Mouse (Mus musculus): ENCODE measurements at regions not wholly inside any gene's neighbourhood (a gene's known extent, or its start where the extent isn't known, plus 50 kb on each side); places are given as distances from the start of the nearest gene placed in this dataset.

DNA sequence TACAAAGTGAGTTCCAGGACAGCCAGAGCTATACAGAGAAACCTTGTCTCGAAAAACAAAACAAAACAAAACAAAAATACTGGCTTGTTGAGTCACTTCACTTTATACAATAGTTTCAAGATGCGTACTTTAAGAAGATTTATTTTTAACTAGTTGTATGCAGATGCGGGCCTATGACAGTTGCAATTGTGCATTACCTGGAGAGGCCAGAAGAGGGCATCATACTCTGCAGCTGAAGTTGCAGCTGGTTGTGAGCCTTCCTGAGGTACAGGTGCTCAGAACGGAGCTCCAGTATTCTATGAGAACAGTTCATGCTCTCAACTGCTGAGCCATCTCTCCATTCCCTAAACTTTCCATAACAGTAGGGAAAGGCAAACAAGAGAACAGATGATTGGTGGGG, 314.2 kb upstream of the 4931429L15Rik start:
- no peak for DNase-seq (ENCODE audit: low read depth)

DNA sequence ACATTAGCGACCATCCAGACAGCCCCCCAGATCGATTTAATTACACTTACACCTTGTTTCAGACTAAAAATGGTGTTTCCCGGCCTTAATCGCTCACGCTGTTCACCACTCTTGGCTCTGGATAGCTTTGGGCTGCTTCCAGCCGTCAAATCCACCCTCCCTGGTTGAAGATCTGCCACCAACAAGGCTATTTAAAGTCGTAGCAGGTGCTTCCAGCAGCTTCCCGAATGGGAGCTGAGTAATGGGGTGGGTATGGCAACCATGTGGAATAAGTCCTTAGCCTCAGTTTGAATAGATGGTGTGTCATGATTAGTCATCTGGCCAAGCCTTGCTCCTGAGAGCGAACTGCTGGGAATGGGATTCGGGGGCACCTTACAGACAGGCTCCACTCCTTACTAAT, 312.8 kb upstream of the 4931429L15Rik start:
- DNase-seq (ENCODE audit: low read depth), result no peak

DNA sequence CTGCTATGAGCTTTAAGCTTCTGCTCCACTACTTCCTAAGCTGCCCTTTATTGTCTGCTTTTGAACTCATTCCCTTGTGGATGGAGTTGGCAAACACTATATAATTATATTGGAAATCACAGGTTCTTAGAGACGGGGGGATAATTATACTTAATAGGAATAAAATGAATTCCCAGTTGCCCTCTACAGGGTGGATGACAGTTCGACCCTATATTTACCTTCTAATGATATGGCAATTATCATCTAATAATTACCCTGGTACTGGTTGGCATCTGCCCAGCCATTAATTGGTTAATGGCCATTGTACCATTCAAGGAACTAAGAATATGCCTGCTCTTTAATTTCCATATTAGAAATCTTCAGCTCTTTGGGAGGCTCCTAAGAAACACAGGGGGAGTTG, 302.5 kb upstream of the 4931429L15Rik start:
- no peak for DNase-seq (ENCODE audit: low read depth)

DNA sequence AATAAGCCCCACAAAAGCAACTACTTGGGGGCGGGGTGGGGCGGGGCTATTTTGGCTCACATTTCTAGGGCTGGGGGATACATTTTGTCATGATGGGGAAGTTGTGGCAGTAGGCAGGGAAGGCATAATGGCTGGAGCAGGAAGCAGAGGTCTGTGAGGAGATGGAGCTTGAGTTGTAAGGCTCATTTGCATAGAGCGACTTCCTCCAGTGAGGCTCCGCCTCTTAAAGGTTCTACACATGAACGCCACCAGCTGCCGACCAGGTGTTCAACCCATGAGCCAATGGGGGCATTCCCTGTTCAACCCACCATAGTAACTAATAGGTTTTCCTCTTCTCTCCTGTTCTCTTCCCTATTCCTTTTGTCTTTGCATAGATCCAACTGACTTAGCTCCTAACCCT, 302.1 kb upstream of the 4931429L15Rik start:
- DNase-seq (ENCODE audit: low read depth), result no peak

DNA sequence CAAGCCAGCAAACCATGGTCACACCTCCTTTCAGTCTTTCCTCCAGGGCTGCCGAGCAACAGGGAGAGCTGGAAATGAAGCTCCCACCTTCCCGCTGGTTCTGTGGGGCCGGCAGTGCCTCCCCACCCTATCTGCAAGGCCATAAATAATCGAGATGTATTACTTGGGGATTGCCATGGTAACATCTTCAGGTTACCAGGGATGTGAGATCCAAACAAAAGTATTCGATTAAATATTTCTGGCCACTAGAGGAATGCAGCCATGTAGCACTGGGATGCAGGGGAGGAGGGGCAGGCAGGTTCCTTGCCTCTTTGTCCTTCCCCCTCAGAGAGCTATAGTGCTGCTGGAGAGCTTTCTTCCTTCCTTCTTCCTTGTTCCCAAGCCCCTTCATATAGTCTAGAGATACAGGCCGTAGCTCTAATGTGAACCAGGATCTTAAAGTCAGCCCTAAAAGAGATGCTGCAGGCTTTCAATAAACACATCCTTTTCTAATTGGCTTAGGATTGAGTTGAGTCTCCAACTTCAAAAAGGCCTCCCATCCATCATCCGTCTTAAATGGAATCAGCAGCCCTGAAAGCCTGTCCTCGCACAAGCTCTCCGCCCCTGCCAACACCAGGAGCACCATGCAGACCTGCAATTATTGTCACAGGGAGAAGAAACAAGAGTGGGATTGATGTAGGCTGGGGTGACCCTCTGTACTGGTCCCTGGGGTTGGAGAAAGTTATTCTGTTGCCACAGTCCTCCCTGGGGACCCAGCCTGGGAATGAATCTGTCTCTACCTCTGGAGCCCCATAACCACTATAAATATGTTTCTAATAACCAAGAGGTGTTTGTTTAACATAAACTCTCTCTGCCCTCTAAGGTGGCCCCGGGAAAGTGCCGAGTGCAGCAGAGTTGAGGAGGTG, 290.6 kb upstream of the 4931429L15Rik start:
- DNase-seq (ENCODE audit: low read depth), result no peak

DNA sequence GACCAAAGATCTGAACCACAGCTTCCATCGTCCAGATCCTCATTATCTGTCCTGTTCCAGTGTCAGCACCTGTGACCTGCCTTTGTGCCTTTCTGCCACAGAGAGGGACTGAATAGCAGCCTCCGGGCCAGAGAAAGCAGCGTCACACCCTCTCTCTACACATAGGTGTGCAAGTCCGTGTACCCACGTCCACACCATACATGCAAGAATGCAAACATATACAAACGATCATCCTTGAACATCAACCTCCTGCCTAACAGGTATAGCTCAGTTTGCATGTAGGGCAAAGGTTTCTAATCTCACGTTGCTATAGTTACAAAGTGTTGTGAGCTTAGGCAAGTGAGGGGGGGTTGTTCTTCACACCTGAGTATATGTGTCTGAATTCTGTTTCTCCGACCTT, 288.9 kb upstream of the 4931429L15Rik start:
- DNase-seq (ENCODE audit: low read depth), result no peak

DNA sequence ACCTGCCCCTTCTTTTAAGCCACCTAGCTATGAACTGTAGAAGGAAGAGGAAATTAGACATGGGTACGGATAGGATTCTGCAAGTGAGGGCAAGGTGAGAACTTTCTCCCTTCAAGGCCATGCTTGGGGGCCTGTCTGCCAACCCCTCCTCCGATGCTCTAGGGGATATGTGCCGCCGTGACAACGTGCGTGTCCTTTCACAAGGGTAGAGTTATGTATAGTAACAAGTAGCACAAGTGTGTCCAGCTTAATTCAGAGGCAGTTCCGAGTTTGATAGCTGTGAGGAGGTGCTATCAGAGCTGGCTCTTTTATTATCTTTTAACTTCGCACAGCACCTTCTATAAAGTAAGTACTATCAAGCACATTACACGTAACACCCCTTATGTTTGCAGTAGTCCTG, 281.0 kb upstream of the 4931429L15Rik start:
- DNase-seq (ENCODE audit: low read depth), result no peak

DNA sequence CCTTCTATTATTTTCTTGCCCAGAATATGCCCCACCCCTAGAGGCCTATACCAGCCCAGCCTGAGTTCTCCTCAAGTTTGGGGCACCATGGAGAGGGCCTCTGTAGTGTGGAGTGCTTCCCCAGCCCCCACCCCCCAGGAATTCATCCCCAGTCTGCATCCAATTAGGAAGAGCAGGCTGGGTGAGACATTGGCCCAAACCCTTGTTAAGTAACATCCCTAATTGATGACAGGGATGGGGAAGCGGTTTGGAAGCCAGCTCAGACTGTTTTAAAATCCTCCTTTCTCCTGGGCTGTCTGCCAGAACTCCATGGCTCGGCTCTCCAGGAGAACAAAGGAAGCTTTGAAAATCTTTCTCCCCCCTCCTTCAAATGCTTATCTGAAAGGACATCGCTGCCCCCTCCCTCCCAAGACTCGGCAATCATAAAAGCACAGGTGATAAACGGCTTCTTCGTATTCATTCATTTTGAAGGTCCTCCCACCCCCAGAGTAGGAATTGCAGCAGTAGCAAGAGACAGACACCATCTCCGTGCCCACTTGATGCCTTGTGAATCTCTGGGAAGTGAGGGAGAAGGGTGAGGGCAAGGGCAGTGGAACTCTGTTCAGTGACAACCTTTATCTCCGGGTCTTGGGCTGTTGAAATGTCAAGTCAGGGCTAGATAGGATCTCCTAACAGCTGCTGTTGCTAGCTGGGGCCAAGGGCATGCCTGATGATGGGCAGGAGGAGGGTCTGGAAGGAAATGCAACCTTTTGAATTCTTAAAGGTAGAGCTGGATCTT, 280.3 kb upstream of the 4931429L15Rik start:
- no peak for DNase-seq (ENCODE audit: low read depth)

DNA sequence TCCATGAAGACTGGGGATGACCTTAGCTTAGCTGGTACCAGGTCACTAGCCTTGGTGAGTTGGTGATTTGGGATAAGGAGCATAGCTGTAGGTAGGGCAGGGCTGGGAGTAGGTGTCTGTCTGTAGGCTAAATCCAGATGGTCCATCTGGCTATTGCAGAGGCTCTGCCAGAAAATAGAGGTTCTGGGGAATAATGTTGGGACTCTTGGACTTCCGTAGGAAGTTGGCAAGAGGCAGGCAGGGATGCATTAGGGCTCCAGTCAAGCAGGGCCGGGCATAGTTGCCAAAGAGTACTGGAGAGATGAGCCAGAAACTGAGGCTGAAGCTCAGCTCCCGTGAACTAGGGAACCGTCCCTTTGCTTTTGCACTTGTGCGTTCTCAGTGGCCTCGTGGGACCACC, 278.7 kb upstream of the 4931429L15Rik start:
- DNase-seq (ENCODE audit: low read depth), result no peak

DNA sequence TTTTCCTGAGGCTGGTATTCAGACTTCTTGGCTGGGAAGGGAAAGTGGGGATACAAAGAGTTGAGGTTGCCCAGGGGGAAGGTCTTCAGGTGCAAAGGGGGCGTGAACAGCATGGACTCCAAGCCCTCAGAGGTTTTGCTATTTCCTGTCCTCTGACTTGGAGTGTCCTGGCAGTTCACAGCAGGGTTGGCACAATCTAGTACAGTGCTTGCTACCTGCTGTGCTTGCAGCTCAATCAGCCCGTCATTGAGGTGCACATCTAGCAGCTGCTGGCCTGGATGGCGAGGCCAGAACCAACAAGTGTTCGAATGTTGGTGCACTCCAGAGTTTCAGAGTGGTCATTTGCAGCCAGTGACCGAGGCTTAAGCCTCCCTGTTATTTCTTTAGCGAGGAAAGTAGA, 273.7 kb upstream of the 4931429L15Rik start:
- no peak for DNase-seq (ENCODE audit: low read depth)

DNA sequence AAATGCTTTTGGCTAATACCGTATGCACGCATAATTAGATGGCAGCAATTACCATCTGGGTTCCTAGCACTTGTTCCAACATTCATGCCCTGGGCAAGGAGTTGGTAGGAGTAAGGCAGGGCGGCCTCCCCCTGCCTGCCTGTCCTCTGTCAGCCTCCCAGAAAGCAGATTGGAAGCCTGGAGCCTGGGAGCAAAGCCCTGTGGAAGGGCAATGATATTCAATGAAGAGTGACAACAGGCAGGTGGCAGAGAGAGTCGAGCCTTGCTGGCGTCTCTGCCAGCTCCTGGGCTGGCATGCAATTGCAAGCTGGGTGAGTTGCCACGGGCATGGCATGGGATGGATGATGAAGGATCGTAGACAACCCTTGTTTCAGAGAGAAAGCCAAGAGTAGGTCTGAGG, 273.1 kb upstream of the 4931429L15Rik start:
- DNase-seq (ENCODE audit: low read depth), result no peak

DNA sequence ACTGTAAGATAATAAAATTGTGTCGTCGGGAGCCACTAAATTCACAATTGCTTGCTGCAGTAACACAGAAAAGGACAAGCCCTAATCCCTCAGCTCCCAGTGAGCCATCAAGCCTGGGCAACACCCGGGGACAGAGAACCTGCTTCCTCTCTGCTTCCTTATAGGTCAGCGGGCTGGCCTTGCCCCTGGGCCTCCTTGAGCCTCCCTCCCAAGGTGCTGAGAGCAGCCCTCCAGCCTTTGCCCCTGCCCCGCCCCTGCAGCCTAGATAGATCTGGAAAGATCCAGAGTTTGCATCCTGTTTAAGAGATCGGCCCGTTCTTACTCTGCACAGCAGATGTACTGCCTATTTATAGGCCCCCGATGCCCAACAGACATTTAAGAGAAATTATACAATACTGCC, 267.0 kb upstream of the 4931429L15Rik start:
- no peak for DNase-seq (ENCODE audit: low read depth)

DNA sequence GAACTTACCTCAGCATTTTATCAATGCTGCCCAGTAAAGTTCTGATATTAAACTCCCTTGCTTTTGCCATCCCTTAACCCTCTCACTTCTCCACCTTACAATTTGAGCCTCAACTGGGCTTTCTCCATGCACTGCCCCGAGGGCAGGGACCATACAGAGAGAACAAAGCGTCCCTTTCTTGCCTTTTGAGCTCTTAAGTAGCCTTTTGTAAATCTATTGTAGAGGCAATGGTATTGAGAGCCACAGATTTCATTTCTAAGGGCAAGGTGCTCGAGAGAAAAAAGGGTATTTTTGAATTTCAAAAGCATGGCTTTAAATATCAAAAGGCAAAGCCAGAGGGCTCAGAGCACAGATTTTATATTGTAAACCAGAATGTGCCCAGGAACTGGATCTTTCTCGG, 262.1 kb upstream of the 4931429L15Rik start:
- no peak for DNase-seq (ENCODE audit: low read depth)

DNA sequence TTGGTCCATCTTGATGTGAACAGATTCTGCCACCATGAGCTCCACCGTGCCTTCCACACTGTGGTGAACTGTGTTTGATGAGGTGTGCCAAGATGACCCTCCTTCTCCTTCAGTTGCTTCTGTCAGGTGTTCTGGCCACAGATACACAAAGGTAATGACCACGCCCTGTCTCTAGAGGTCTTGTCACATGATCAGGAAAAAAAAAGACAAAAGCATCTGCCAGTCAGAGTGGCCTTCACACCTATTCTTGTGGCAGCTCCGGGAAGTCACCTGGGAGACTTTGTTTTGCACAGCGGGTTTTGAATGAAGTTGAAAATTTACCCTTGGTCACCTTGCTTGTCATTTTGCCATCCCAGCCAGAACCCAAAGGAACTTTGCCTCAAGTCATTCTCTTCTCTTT, 242.5 kb upstream of the 4931429L15Rik start:
- no peak for DNase-seq (ENCODE audit: low read depth)

DNA sequence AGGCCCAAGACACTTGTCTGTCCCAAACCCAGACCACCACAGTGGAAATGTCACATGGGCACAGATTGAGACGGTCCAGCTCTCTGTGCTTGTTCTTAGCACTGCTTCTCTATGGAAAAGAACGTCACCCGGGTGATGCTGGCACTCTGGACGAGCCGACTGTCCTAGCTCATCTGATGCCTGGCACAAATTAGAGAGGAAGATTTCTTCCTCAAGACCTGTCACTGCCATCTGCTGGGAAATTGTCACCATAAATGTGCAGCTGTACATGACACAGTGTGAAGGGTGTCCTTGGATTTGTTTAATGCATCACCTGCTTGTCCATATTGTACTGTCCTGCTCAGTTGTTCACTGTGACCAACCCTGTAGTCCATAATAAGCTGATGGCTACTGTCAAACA, 238.7 kb upstream of the 4931429L15Rik start:
- no peak for DNase-seq (ENCODE audit: low read depth)

DNA sequence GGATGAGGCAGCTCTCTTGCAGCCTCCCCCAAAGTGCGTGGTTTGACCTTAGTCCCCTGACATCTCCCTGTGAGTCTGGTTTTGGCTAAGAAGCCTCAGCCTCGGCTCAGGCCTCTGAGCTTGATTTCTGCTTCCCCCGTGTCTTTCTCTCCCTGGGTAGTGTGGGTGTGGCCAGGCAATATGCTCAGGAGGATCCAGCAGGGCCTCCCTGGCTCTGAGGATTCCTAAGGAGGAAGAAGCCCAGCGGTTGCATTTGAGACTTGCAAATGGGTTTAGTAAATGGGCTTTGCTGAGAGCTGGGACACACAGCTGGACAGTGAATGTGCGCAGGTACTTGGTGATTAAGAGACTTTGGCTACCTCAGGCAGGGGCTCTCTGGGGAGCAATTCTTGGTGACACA, 238.0 kb upstream of the 4931429L15Rik start:
- no peak for DNase-seq (ENCODE audit: low read depth)

DNA sequence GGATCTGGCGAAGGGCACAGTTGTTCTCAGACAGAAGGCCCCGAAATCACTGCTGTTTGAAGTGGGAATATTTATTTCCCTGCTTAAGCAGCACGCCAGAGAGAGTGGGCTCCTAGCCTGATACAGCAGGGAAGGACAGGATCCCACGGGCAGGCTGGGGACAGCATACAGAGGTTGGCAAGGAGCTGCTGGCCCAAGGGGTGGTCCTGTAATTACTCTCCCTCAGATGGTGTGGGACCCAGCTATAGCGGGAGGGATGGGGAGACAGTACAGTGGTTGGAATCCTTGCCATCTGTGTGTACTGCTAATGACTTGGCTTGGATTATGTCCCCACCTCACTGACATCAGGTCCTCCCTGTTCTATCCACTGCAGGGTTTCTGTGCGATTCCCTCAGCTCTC, 235.4 kb upstream of the 4931429L15Rik start:
- DNase-seq (ENCODE audit: low read depth), result no peak

DNA sequence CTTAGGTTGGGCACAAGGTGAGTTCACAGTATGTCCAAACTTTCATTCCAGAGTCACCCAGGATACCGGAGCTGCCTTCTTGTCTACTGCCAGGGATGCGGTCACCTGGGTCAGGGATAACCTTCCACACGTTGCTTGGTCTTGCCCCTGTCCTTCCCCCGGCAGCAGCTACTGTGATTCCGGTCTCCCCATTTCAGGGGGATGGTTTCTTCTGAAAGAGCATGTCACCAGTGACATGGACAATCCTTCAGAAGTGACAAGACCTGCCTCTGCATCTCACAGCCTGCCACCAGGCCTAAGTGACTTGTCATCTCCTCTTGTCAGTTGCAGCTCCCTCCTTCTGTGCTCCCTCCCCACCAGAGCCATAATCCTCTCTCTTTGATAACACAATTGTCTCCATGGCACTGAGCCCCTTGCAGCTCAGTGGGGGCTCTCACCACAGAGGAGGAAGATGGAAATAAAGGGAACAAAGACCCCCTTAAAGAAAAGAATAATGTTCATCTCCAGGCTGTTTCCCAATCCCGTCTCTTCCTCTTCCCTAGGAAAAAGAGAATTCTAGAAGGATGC, 234.9 kb upstream of the 4931429L15Rik start:
- no peak for DNase-seq (ENCODE audit: low read depth)

DNA sequence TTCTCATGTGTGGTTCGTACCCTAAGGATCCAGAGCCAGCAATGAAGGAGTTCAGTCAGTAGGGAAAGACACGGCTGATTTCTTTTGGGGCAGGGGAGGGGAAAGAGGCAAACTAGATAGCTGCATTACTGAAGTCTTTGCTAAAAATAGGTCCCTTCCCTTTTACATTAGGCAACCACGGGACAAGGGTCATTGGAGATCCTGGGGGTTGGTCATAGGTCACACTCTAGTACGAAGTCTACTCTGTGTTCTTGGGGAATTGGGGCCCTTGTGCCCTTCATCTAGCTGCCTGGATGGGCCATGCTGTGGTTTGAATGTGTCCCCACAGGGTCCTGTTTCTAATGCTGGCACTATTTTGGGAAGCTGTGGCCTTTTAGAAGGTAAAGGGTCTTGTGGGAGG, 229.6 kb upstream of the 4931429L15Rik start:
- DNase-seq (ENCODE audit: low read depth), result no peak

DNA sequence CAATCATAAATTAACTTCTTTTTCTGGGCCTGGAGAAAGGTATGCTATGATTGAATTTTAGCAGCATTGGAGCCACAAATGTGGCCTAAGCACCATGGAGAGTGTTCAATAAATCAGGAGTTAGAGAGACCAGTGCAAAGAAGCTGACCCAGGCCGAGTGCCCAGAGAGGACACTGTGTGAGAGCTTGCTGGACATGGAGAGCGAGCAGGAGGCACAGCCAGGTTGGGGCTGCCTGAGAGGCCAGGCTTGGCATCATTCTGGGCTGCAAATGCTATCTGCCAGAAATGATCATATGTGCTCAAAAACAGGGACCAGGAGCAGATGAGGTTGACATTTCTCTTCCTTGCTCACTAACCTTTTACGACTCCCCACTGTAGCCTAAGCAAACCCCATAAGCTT, 224.5 kb upstream of the 4931429L15Rik start:
- DNase-seq (ENCODE audit: low read depth), result no peak

DNA sequence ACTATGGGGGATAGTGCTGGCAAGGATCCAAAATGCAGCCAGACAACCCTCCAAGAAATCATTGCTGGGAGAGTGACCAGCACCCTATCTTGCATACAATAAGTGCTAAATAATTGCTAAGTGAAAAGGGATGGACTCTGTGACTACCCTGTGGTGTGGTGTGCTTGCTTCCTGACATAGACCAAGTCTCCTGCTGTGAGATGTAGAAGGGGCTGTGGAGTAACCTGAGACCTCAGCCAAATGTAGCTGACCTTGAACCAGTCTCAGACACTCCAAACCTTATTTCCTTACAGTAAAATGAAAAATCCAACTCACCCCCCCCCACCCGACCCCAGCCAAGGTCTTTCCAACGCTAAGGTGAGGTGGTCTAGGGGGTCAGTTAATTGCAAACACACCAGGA, 221.2 kb upstream of the 4931429L15Rik start:
- no peak for DNase-seq (ENCODE audit: low read depth)

DNA sequence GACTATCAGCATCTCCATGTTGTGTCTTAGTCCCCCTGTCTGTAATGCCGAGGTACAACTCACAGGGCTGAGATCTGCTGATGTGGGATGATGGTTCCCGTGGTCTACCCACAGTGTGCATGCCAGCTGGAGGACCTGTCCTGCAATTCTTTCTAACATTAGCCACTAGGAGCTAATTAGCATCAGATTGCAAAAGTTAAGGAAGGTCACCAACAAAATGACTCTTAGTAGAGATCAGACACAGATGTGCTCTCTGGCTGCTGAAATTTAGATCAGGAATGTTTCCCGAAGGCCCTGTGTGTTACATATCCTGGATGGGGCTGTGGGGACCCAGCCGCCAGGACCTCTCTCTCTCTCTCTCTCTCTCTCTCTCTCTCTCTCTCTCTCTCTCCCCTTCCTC, 218.8 kb upstream of the 4931429L15Rik start:
- no peak for DNase-seq (ENCODE audit: low read depth)

Measured in fibroblast of lung, adult 2 months (primary cell).